Mouse (Mus musculus) CH12.LX (cell line): Measurements from ENCODE around the gene Lmf1.

ENCODE experiments used
- CTCF ChIP-seq, 2 experiments: IDR thresholded peaks in 1 of 2; conservative IDR thresholded peaks in 1 of 2; 2 replicates each; pipeline ENCODE4 v1.5.1; 2011 to 2012; ENCODE audit warnings: low read depth in 2 of 2, low read length in 2 of 2, improper control_type of control experiment in 1 of 2, inconsistent platforms in 1 of 2, mild to moderate bottlenecking in 1 of 2, moderate library complexity in 1 of 2
- E2F4 ChIP-seq: IDR thresholded peaks from 2 replicates; pipeline ENCODE4 v1.6.1; 2011; ENCODE audit warnings: low read depth, low read length, improper control_type of control experiment; ENCODE audit not compliant: insufficient replicate concordance
- ELF1 ChIP-seq: IDR thresholded peaks from 2 replicates; pipeline ENCODE4 v1.6.1; 2014; ENCODE audit warnings: low read depth, mild to moderate bottlenecking, inconsistent platforms, low read length, improper control_type of control experiment
- EP300 ChIP-seq: IDR thresholded peaks from 2 replicates; pipeline ENCODE4 v1.6.1; 2011; ENCODE audit warnings: low read length, improper control_type of control experiment
- ETS1 ChIP-seq: conservative IDR thresholded peaks from 2 replicates; pipeline ENCODE4 v1.6.1; 2012; ENCODE audit warnings: low read depth, mild to moderate bottlenecking, inconsistent platforms, low read length, improper control_type of control experiment, moderate library complexity
- HCFC1 ChIP-seq: IDR thresholded peaks from 2 replicates; pipeline ENCODE4 v1.6.1; 2012; ENCODE audit warnings: low read depth, mild to moderate bottlenecking, inconsistent platforms, low read length, improper control_type of control experiment
- NRF1 ChIP-seq: IDR thresholded peaks from 2 replicates; pipeline ENCODE4 v1.6.1; 2014; ENCODE audit warnings: low read depth, mild to moderate bottlenecking, inconsistent platforms, low read length, improper control_type of control experiment, moderate library complexity
- POLR2A ChIP-seq: IDR thresholded peaks from 2 replicates; pipeline ENCODE4 v1.6.1; 2011; ENCODE audit warnings: low read depth, mild to moderate bottlenecking, improper control_type of control experiment, low read length
- SIN3A ChIP-seq: IDR thresholded peaks from 2 replicates; pipeline ENCODE4 v1.6.1; 2012; ENCODE audit warnings: low read length, improper control_type of control experiment, inconsistent platforms
- UBTF ChIP-seq: IDR thresholded peaks from 2 replicates; pipeline ENCODE4 v1.6.1; 2012; ENCODE audit warnings: low read depth, mild to moderate bottlenecking, inconsistent platforms, low read length, improper control_type of control experiment, moderate library complexity

- TF ChIP-seq ELF1 (no peak), HCFC1 (no peak), EP300 (no peak), CTCF (conservative IDR thresholded peaks at IDR 0.05 in 1 of 2, IDR thresholded peaks at IDR 0.05 in 1 of 2; ENCODE audit: low read depth in 2 of 2, low read length in 2 of 2) (peak in 1 of 2 experiments; percentile 30; a peak in 1 of 4 replicates), NRF1 (no peak), SIN3A (no peak), POLR2A (no peak), UBTF (no peak), ETS1 (no peak), E2F4 (no peak)
These were observed 12.1 kb downstream of the Lmf1 start for GRCm38 (mm10) chr17:25590985-25591384.
